Mouse (Mus musculus) left cerebral cortex, adult 9 months (tissue): Measurements from ENCODE around the gene Necab3.

Experiments used
- DNase-seq, 2 experiments: peaks; one replicate each; pipeline ENCODE4 v3.0.0; 2022; ENCODE audit warnings: low spot score in 2 of 2

Necab3 gene

GRCm38 (mm10) chr2:154572996-154573395 lies 14.3 kb upstream of the Necab3 start:
- DNase-seq, result no peak

DNA sequence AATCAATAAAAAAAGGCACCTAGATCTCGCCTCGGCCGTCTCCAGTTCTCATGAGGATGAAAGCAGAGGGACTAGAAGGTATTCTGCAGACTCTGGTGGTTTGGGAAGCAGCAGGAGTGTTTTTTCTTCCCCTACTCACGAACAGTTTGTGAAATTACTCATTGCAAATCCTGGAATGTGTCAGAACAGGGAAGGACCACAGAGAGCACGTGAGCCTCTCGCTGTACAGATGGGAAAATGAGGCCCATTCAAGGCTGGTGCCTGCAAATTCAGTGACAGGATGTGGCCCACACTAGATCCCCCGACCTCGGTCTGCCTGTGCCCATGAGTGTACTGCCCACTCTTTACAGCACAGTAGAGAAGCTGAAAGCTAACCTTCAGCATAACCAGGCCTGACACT lies 13.3 kb upstream of the Necab3 start:
- peak in 1 of 2 experiments; percentile 31 for DNase-seq

DNA sequence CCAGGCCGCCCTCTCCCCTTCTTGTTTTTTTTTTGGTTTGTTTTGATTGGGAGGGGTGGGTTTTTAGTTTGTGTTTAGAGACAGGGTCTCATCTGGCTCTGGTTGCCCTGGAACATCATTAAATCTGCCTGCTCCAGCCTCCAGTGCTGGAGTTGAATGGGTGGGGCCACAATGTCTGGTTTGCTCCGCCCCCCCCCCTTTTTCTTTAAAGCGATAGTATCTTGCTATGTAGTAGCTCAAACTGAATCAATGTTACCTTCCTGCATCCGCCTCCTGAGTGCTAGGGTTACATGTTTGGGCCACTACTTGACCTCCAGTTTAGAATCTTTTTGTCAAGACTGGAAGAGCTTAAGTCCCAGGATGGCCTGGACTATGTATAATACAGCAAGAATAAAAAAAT lies 12.6 kb upstream of the Necab3 start:
- DNase-seq, result no peak

DNA sequence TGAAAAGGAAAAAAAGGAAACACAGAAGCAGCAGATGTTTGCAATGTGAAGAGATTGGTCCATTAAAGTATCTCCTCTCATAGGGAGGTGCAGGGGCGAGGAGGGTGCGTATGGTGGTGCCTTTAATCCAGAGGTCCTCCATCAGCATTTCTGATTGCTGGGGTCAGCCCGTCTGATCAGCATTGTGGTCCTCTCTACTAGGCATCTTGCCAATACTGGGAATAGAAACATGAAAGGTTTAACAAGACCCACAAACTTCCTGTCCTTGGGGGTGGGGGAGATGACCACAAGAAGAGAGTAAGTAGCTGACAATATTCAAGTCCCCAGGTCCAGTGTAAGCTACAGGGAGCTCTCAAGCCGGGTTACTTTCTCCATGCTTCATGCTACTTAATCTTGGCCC lies 12.0 kb upstream of the Necab3 start:
- DNase-seq, result no peak

DNA sequence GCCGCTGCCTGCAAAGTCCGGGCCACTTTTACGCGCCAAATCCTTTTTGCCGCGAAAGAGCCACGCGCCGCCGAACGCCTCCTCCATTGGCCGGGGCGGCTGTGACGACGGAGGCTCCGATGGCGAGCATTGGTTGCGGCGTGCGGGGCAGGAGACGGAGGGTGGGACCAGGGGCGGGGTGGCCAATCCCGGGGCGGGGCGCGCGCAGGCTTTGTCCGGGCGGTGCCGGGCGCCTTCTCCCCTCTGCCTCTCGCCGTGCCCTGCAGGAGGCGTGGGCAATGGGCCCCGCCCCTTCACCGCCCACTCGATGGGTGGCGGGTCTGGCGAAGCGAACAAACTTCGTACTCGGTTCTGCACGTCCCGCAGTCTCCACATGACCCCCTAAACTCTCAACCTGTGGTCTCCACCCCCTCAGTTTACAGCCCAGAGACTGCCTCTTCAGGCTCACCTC lies 11.2 kb upstream of the Necab3 start, which contains the start of gene E2f1:
Gene E2f1 (minus strand): TSS at position 57 of the 451 bp plus-strand sequence.
- DNase-seq, result peak; percentile 62 to 90

GRCm38 (mm10) chr2:154569071-154569748 lies 10.5 kb upstream of the Necab3 start:
- peak in 1 of 2 experiments; percentile 58 for DNase-seq

GRCm38 (mm10) chr2:154568329-154569070 lies 9.8 kb upstream of the Necab3 start:
- no peak for DNase-seq

GRCm38 (mm10) chr2:154567766-154568165 lies 9.1 kb upstream of the Necab3 start:
- DNase-seq, result no peak

DNA sequence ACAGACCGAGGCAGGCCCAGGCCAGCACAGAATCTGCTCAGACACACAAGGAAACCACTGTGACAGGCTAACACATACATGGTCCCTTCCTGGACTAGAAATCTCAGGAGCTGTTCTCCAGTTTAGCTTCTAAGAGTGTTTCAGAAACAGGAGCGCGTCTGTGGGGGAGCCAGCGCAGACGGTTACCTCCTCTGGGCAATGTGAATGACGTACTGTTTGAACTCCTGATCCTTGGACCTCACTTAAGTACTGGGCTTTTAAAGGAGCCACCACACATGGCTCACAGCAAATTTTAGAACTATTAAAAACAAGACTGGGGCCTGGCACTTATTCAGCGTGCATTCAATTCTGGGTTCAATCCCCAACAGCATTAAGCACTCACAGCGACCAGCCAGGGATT lies 8.0 kb upstream of the Necab3 start:
- DNase-seq, result no peak

GRCm38 (mm10) chr2:154565562-154565961 lies 6.9 kb upstream of the Necab3 start:
- DNase-seq, result peak in 1 of 2 experiments; percentile 48

- no peak for DNase-seq
Observed at GRCm38 (mm10) chr2:154563612-154564170, 5.0 kb upstream of the Necab3 start.

- DNase-seq, result peak in 1 of 2 experiments; percentile 66
Observed at GRCm38 (mm10) chr2:154557184-154557832, 1.4 kb downstream of the Necab3 start.

DNA sequence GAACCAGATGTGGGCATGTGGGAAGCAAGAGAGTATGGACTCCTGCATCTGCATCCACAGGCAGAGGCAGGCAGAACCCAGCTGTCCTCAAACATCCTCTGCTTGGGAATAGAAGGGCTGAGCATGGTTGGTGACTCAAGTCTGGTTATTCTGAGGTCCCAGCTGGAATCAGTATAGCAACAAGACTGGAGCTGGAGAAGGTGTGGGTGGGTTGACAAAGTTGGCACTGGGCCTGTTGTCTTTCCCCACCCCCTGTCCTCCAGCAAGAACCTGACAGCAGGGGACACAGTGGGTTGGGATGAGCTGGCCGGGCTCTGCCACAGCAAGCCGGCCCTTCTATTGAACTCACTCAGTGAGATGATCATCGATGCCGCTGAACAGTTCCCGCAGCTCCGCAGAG lies 3.5 kb downstream of the Necab3 start:
- peak; percentile 70 to 80 for DNase-seq

DNA sequence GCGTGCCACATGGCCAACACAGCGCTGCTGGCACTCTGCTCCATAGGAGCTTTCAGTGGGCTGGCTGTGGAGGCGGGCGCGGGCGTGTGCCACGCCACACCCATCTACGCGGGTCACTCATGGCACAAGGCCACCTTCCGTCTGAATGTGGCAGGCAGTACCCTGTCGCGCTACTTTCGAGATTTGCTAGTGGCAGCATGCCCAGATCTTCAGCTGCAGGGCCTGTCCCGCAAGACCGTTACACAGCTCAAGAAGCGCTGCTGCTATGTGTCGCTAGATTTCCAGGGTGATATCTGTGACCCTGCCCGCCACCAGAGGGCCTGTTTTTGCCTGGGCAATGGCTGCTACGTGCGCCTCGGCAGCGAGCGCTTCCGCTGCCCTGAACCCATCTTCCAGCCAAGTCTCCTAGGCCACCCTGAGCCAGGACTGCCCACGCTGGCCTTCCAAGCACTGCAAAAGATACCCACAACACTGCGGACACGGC lies 6.2 kb downstream of the Necab3 start:
- peak in 1 of 2 experiments; percentile 65 for DNase-seq

DNA sequence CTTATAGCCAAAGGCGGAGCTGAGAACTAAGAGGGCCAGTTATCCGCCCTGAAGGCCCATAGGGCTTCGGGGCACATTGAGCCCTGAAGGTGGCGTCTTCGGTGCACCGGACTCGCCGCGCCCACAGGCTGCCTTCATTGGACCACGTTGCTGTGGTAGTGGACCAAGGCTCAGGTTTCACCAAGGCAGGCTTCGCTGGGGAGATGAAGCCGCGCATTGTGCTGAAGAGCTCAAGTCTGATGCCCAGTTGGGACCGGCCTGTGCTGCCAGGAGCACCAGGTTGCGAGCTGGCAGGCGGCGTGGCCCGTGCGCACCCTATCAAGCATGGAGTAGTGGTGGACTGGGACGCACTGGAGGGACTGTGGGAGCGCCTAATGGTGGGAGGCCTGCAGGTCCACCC lies 6.8 kb downstream of the Necab3 start:
- DNase-seq, result no peak

DNA sequence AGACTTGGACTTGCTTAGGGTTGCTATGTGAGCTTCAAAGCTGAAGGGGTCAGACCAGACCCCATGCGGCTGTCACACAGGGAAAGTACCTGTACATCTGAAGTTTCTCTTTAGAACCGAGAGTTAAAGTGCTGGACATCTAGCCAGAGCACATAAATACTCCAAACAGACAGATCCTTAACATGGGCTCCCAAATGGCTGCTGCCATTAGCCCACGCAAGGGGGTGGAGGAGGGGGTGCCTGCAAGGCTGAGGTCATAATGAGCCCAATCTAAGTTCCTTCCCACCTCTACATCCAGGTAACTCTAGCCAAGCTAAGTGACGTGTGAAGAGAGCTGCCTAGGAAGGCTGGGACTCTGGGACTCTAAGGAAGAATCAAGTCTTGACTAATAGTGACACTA lies 7.2 kb downstream of the Necab3 start, which contains the start of gene Actl10:
Gene Actl10 (plus strand): TSS at position 301 of the 400 bp plus-strand sequence.
- DNase-seq, result no peak

- no peak for DNase-seq
Observed at GRCm38 (mm10) chr2:154550937-154551336, 7.8 kb downstream of the Necab3 start.

- DNase-seq, result no peak
Observed at GRCm38 (mm10) chr2:154549886-154550189, 8.9 kb downstream of the Necab3 start.

DNA sequence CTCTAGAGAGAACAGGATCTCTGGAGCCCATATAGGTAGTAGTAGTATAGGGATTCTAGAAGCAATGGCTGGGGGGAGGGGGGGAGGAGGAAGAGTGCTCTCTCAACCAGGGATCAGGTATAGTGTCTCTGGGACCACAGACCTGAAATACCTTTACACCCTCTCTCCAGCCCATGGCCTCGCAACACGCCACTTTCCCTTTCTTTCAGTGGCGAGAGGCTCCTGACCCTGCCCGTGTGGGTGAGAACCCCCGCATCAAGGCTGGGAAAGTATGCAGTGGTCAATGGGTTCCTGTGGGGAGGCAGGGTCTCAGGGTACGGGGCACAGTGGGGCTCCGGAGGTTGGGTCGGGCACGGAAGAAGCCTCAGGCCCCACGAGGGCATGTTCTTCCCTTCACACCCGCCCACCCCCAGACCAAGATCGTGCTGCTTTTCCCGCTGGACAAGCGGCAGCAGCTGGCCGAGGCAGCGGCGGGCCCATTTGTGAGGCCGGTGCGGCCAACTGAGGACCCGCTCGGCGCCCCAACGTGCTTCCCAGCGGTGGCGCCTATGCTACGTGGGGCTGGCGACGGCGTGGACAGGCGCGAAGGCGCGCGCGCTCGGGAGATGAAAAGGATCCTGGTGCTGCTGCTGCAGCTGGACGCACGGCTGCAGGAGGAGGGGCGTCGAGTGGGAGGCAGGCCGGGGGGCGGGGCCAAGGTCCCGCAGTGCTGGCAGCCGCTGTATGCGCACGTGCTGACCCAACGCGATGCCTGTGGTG lies 9.4 kb downstream of the Necab3 start:
- DNase-seq, result peak in 1 of 2 experiments; percentile 56

- DNase-seq, result no peak
Observed at GRCm38 (mm10) chr2:154548688-154549087, 10.0 kb downstream of the Necab3 start.

- no peak for DNase-seq
Observed at GRCm38 (mm10) chr2:154546711-154547110, 12.0 kb downstream of the Necab3 start, which contains the start of gene 1700003F12Rik. Gene 1700003F12Rik (plus strand): TSS chr2:154547085.
